Mouse (Mus musculus) embryonic facial prominence, embryonic 12.5 days (tissue): Measurements from ENCODE around the gene Camk2d. TPM values are rescaled to one million over a fixed set of nuclear protein-coding genes. Genes with fewer than 3 reads are reported as not detected.

Experiments
- ATAC-seq: fragments of 200-750 bp; cut with Nextera tagmentation; 2 replicates; pipeline ENCODE4 v1.8.0; 2017; ENCODE audit not compliant: insufficient number of reproducible peaks, insufficient read depth, low FRiP score, low TSS enrichment
- H3K27ac ChIP-seq: fragments of 300-500 bp; sonication (generic); 2 replicates; pipeline ENCODE4 v1.5.1; 2016; ENCODE audit warnings: mild to moderate bottlenecking
- H3K27me3 ChIP-seq: fragments of 300-500 bp; sonication (generic); 2 replicates; pipeline ENCODE4 v1.6.1; 2016; ENCODE audit warnings: mild to moderate bottlenecking, moderate library complexity
- H3K36me3 ChIP-seq: fragments of 300-500 bp; sonication (generic); 2 replicates; pipeline ENCODE4 v1.6.1; 2016; ENCODE audit warnings: mild to moderate bottlenecking
- H3K4me1 ChIP-seq: fragments of 300-500 bp; sonication (generic); 2 replicates; pipeline ENCODE4 v1.6.1; 2016
- H3K4me2 ChIP-seq: fragments of 300-500 bp; sonication (generic); replicated peaks from 2 replicates; pipeline ENCODE4 v1.6.1; 2016; ENCODE audit warnings: mild to moderate bottlenecking, moderate library complexity
- H3K4me3 ChIP-seq: fragments of 300-500 bp; sonication (generic); 2 replicates; pipeline ENCODE4 v1.5.1; 2016; ENCODE audit warnings: mild to moderate bottlenecking
- H3K9ac ChIP-seq: fragments of 300-500 bp; sonication (generic); 2 replicates; pipeline ENCODE4 v1.6.1; 2016; ENCODE audit warnings: mild to moderate bottlenecking, moderate library complexity
- H3K9me3 ChIP-seq: fragments of 300-500 bp; sonication (generic); 2 replicates; pipeline ENCODE4 v1.6.1; 2016; ENCODE audit warnings: mild to moderate bottlenecking, moderate library complexity
- WGBS: fragments of 180-500 bp; shearing (Covaris S2); methylation state at CpG from one replicate; pipeline ENCODE4 v1.1.7; 2016; 5-methylcytosine and 5-hydroxymethylcytosine counted together
- polyA plus RNA-seq: library from polyadenylated mRNA; unstranded; fragments of >200 nt; fragmentation: Nextera tagmentation; extraction: Ambion mirVana; gene quantifications from 2 replicates; pipeline ENCODE4 v1.2.1, GENCODE M21; 2016

Camk2d gene
- polyA plus RNA-seq, 1 experiment from 2014 or later = 25.0 TPM

DNA sequence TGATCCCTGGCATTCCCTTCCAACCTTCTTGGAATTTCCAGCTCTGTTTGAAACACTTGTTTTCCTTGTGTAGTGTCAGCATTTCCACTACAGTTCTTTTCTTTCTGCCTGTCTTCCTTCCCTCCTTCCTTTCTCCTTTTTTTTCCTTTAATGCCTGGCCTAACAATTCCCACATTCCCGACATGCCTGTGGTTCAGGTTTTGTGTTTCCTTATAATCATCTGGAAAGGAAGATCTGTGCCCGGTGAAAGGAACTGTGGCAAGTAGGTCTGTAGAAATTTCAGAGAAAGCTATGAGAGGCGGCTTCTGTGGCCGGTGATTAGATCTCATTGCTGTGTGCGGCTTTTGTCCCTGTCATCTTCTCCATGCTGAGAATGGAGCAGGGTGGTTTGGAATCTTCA, 139.1 kb downstream of the Camk2d start:
- ATAC-seq = no peak
- H3K9me3 ChIP-seq = no peaks in the 10 kb centered on the region
- no peak overlapping the region for H3K9ac ChIP-seq
- H3K4me2 ChIP-seq = no peak overlapping the region
- no peaks in the 10 kb centered on the region for H3K36me3 ChIP-seq
- H3K27ac ChIP-seq = no peak overlapping the region
- H3K27me3 ChIP-seq = no peaks in the 10 kb centered on the region
- H3K4me3 ChIP-seq = no peak overlapping the region
- WGBS = 50% methylated on average over 5 of the region's 5 CpGs
- 0 out of 2 replicates have a peak, but pooled peaks cover 7% of the 10 kb centered on the region for H3K4me1 ChIP-seq

DNA sequence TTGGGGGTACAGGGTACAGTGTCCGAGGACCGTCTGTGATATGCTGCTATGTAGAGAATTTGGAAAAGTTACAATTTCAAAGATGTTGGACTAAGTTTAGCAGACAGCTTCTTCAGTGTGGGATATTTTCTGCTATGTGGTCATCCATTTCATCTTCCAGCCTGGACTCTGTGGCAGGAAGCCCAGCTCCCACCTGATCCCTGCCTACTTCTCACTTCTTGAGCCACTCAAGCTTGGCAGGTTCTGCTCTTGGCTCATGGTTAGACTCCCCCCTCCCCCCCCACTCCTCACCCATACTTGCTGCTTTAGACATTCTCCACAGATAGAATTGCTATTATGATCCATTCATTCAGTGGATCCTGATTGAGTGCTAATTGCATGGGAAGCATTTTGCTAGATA, 141.0 kb downstream of the Camk2d start:
- H3K27me3 ChIP-seq = no peaks in the 10 kb centered on the region
- no peak overlapping the region for H3K27ac ChIP-seq
- H3K9ac ChIP-seq = no peak overlapping the region
- 0 out of 2 replicates have a peak, but pooled peaks cover 7% of the 10 kb centered on the region for H3K4me1 ChIP-seq
- no peak overlapping the region for H3K4me2 ChIP-seq
- no peaks in the 10 kb centered on the region for H3K9me3 ChIP-seq
- WGBS = 91% methylated on average over 2 of the region's 2 CpGs
- no peaks in the 10 kb centered on the region for H3K36me3 ChIP-seq
- no peak for ATAC-seq
- H3K4me3 ChIP-seq = no peak overlapping the region

DNA sequence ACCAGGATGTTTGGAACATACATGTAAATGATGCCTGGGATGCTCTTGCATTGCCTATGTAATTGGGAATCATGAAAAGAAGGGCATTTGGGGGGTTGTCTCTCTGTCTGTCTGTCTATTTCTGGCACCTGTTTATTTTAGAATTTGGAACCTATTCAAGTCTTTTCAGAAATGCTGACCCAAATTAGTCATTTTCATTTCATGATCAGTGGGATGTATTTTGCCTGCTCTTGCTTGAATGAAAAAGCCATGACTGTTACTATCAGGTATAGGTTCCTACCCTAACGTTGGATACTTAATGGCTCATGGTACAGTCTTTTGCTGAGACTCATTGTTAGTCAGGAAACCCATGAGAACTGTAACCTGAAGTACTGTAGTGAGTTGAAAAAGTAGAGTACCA, 144.0 kb downstream of the Camk2d start:
- WGBS = 81% methylated on average over 1 of the region's 1 CpGs
- H3K4me1 ChIP-seq = 0 out of 2 replicates have a peak, but pooled peaks cover 5% of the 10 kb centered on the region
- no peak overlapping the region for H3K9ac ChIP-seq
- H3K27ac ChIP-seq = no peak overlapping the region
- H3K36me3 ChIP-seq = no peaks in the 10 kb centered on the region
- H3K4me2 ChIP-seq = no peak overlapping the region
- no peak overlapping the region for H3K4me3 ChIP-seq
- no peaks in the 10 kb centered on the region for H3K9me3 ChIP-seq
- H3K27me3 ChIP-seq = no peaks in the 10 kb centered on the region
- no peak for ATAC-seq

DNA sequence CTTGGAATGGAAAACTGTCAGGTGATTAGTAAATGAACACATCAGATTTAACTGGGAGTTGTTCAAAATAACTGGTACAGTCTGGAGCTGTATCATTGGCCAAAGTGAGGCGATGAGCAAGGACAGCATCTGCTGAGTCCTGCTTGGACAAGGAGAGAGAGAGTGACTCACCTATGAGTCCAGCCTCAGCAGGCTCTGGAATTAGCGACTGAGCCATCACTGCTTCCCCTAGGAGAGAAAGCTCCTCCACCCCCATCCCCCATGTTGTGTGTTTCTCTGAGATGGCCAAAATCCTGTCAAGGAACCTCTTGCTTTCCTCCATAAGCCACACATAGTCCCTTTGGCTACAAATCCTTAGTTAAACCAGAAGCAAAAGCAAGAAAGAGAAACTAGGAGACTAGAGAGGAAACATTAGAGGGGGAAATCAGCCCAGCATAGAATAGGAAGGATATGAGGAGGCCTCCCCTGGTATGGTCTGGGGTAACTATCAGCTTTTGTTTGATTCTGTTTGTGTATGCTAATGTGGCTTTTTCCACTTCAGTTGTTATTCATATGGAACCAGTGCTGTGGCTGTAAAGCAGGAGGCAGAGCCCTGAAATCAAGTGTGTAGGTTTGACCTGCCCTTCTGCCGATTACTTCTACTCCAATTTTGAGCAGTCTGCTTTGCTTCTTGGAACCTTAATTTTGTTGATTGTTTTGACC, 148.5 kb downstream of the Camk2d start:
- Histone ChIP-seq H3K9ac (no peak overlapping the region), H3K9me3 (no peaks in the 10 kb centered on the region), H3K4me2 (no peak overlapping the region), H3K4me3 (no peak overlapping the region), H3K4me1 (no peaks in the 10 kb centered on the region), H3K27ac (no peak overlapping the region), H3K27me3 (no peaks in the 10 kb centered on the region), H3K36me3 (no peaks in the 10 kb centered on the region)
- 66% methylated on average over 3 of the region's 3 CpGs for WGBS
- no peak for ATAC-seq

DNA sequence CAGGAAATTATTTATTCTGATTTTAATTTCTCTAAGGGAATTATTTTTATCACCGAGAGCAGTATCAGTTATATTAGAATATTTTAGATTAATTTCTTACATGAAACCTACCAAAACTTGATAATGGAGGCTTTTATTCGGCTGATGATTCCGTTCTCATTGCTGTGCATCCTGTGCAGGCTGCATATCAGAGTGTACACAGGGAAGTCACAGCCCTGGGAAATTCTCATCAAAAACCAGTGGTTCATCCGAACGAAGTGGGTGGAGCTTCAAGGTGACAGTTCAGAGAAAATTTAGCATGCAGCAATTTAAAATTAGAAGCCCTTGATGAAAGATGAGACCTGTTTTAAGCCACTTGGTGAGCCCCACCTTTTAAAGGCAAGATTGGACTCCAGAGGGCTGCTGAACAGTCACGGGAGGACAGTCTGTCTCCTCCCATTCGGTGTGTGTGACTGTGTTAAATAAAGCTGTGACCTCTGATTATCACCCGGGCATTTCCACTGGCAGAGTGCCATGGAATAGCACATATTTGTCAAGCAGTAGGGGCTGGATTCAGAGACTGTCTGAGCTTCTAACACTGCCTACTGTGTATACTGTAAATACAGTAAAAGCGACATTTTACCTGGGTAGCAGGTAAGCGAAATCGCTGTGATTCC, 150.2 kb downstream of the Camk2d start:
- no peak for ATAC-seq
- no peak overlapping the region for H3K27ac ChIP-seq
- no peak overlapping the region for H3K4me2 ChIP-seq
- H3K9ac ChIP-seq = no peak overlapping the region
- H3K27me3 ChIP-seq = no peaks in the 10 kb centered on the region
- H3K36me3 ChIP-seq = no peaks in the 10 kb centered on the region
- WGBS = 73% methylated on average over 11 of the region's 11 CpGs
- H3K4me1 ChIP-seq = no peaks in the 10 kb centered on the region
- H3K4me3 ChIP-seq = no peak overlapping the region
- H3K9me3 ChIP-seq = no peaks in the 10 kb centered on the region

DNA sequence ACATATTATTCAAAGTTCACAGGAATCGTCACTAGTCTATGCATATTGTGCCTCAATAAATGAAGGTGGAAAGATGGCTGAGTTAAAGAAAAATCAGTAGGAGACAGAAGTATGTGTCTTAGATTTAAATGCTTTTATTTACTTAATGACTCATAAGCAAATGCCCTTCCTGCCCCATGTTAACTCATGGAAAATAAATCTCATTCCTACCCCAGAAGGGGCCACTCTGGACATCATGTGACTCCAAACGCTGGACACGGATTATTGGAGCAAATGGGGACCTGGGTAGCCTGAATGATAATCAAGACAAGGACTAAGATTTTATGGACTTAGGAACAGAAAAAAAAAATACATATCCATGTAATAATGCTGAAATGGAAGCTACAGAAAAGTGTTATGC, 151.5 kb downstream of the Camk2d start:
- H3K4me3 ChIP-seq = no peak overlapping the region
- WGBS = 79% methylated on average over 3 of the region's 3 CpGs
- H3K36me3 ChIP-seq = no peaks in the 10 kb centered on the region
- no peak for ATAC-seq
- no peaks in the 10 kb centered on the region for H3K4me1 ChIP-seq
- no peak overlapping the region for H3K27ac ChIP-seq
- no peaks in the 10 kb centered on the region for H3K9me3 ChIP-seq
- no peak overlapping the region for H3K4me2 ChIP-seq
- no peaks in the 10 kb centered on the region for H3K27me3 ChIP-seq
- no peak overlapping the region for H3K9ac ChIP-seq

DNA sequence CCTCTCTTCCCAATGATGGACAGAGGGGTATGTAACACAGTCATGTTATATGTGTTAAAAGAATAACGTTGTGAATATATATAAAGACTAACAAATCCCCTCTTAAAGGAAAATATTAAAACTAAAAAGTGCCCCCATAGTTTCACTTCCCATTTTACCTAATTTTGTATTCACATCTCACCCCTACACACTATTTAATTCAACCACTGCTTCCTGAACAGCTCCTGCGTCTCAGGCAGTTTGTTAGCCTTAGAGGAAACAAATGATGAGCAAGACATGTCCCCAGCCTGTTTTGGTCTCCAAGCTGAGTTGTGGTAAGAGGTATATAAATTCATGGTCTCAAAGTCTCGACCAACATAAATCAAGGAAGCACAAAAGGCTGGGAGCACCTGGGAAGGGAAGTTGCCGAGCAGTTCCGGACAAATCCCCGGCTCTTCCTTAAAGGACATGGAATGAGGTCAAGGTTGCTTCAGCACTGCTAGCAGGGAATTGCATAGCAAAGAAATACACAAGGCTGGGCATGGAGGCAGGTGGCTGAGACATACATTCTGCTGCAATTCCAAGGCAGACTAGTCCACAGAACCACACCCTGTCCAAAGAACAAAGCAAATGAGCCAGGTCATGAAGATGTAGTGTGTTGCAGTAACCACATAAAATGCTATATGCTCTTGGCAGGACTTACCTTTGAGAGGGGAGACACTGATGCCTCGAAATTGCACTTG, 155.4 kb downstream of the Camk2d start:
- no peak overlapping the region for H3K4me3 ChIP-seq
- no peak overlapping the region for H3K9ac ChIP-seq
- H3K27ac ChIP-seq = no peak overlapping the region
- H3K36me3 ChIP-seq = no peaks in the 10 kb centered on the region
- no peak overlapping the region for H3K4me2 ChIP-seq
- WGBS = 86% methylated on average over 7 of the region's 7 CpGs
- no peaks in the 10 kb centered on the region for H3K9me3 ChIP-seq
- no peak for ATAC-seq
- no peaks in the 10 kb centered on the region for H3K4me1 ChIP-seq
- no peaks in the 10 kb centered on the region for H3K27me3 ChIP-seq

DNA sequence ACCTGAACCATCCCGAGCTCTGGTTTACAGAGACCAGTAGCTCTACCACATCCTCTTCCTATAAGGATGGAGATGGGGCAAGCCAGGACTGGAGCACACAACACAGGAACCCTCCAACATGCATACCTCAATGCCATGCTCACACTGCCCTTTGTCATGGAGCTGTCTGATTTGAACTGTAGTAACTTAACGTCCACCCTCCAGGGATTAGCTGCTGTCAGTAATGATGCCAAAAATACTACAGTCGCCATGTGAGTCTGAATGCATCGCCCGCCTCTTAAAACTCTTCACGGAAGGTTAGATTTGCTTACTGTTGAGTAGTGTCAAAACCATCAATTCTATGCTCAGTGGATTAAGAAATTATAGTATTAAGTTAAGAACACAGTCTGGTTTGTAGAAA, 156.9 kb downstream of the Camk2d start:
- Histone ChIP-seq H3K9ac (no peak overlapping the region), H3K4me3 (no peak overlapping the region), H3K27ac (no peak overlapping the region), H3K4me2 (no peak overlapping the region), H3K36me3 (no peaks in the 10 kb centered on the region), H3K4me1 (no peaks in the 10 kb centered on the region), H3K27me3 (no peaks in the 10 kb centered on the region), H3K9me3 (no peaks in the 10 kb centered on the region)
- no peak for ATAC-seq
- 80% methylated on average over 6 of the region's 6 CpGs for WGBS

DNA sequence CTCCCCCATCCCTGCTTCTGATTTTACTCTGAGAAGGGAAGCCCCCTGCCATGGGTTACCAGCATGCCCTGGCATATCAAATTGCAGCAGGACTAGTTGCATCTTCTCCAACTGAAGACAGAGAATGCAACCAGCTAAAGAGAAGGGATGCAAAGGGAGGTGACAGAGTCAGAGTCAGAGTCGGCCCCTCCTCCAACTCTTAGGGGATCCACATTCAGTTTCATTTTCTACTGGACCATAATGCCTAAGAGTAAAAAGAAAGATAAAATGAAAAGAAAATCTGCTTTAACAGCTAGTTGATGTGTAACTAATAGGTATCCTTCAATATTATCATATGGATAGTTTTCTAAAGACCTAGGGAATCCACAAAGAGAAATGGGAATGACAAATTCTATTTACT, 162.3 kb downstream of the Camk2d start:
- WGBS = 82% methylated on average over 1 of the region's 1 CpGs
- no peak overlapping the region for H3K4me3 ChIP-seq
- no peak overlapping the region for H3K4me2 ChIP-seq
- H3K4me1 ChIP-seq = no peaks in the 10 kb centered on the region
- no peak overlapping the region for H3K27ac ChIP-seq
- H3K9me3 ChIP-seq = no peaks in the 10 kb centered on the region
- ATAC-seq = no peak
- no peaks in the 10 kb centered on the region for H3K36me3 ChIP-seq
- H3K9ac ChIP-seq = no peak overlapping the region
- no peaks in the 10 kb centered on the region for H3K27me3 ChIP-seq

DNA sequence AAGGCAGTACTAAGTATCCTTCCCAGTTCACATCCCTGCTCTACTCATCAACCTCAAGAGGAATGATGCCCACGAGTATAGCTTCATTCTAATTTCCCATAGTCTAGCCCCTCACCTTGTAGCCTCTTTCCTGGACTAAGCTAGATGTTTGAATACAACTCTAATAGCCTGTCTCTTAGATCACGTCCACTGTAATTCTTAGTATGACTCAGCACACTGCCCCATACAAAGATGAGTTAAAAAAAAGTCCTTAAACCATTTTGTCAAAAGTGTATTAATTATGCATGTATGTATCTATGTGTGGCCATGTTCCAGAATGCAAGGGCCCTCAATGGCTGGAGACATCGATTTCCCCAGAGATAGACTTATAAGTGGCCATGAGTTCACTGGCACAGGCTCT, 164.5 kb downstream of the Camk2d start:
- no peak overlapping the region for H3K4me2 ChIP-seq
- no peak overlapping the region for H3K27ac ChIP-seq
- H3K36me3 ChIP-seq = no peaks in the 10 kb centered on the region
- H3K4me1 ChIP-seq = no peaks in the 10 kb centered on the region
- no peak for ATAC-seq
- H3K4me3 ChIP-seq = no peak overlapping the region
- no peaks in the 10 kb centered on the region for H3K27me3 ChIP-seq
- H3K9ac ChIP-seq = no peak overlapping the region
- 83% methylated on average over 3 of the region's 3 CpGs for WGBS
- H3K9me3 ChIP-seq = no peaks in the 10 kb centered on the region

DNA sequence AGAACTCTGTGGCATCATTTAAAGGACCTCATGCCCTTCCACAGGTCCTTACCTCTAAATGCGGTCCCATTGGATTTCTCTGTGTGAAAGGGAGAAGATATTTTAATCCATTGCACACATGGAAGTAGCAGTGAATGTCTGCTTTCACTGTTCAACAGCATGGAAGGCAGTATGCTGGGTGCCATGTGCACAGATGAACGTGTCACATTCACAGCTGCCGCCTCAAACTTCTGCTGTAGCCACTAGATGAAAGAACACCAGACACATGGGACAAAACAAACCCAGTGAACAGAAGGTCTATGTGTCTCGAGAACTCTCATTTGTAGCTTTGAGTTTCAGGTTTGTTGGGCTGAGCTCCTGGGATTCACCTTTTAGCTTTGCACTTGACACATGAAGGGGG, 168.6 kb downstream of the Camk2d start:
- WGBS = 89% methylated on average over 4 of the region's 4 CpGs
- H3K9ac ChIP-seq = no peak overlapping the region
- no peaks in the 10 kb centered on the region for H3K36me3 ChIP-seq
- no peaks in the 10 kb centered on the region for H3K4me1 ChIP-seq
- ATAC-seq = no peak
- no peak overlapping the region for H3K4me2 ChIP-seq
- no peaks in the 10 kb centered on the region for H3K9me3 ChIP-seq
- no peaks in the 10 kb centered on the region for H3K27me3 ChIP-seq
- no peak overlapping the region for H3K4me3 ChIP-seq
- H3K27ac ChIP-seq = no peak overlapping the region

DNA sequence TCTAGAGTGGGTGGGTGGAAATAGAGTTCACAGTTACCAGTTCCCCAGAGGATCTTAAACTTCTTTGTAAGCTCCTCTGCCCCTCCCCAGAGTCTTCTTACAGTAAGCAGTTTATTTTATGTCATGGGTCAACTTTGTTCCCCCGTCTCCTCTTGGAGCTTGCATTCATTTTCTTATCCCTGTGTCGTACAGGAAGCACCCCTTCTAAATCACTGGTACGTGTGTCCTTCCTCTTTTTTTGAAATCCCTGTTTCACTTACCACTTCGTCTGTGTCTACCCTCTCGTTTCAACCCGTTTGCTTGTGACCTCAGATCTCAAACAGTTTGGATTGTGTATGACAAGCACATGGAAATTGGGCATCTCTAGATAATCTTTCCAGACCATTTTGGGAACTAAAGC, 174.0 kb downstream of the Camk2d start:
- no peak for ATAC-seq
- H3K36me3 ChIP-seq = no peaks in the 10 kb centered on the region
- no peak overlapping the region for H3K4me3 ChIP-seq
- no peaks in the 10 kb centered on the region for H3K27me3 ChIP-seq
- WGBS = 69% methylated on average over 6 of the region's 6 CpGs
- no peak overlapping the region for H3K27ac ChIP-seq
- H3K4me2 ChIP-seq = no peak overlapping the region
- no peak overlapping the region for H3K9ac ChIP-seq
- no peaks in the 10 kb centered on the region for H3K9me3 ChIP-seq
- H3K4me1 ChIP-seq = no peaks in the 10 kb centered on the region
